Mouse (Mus musculus) kidney, postnatal 0 days (tissue): ENCODE measurements at regions not wholly inside any gene's neighbourhood (a gene's known extent, or its start where the extent isn't known, plus 50 kb on each side); places are given as distances from the start of the nearest gene placed in this dataset.

Experiments used
- ATAC-seq: fragments of 200-750 bp; cut with Nextera tagmentation; replicated peaks from 2 replicates; pipeline ENCODE4 v1.8.0; 2017; ENCODE audit warnings: low read depth, moderate number of reproducible peaks, moderate TSS enrichment, moderate library complexity; ENCODE audit not compliant: low FRiP score
- DNase-seq: peaks from one replicate; pipeline ENCODE4 v3.0.0-alpha.2; 2016; ENCODE audit warnings: low spot score
- H3K27ac ChIP-seq: fragments of 300-500 bp; sonication (generic); 2 replicates; pipeline ENCODE4 v1.5.1; 2014; ENCODE audit warnings: mild to moderate bottlenecking
- H3K27me3 ChIP-seq: fragments of 300-500 bp; sonication (generic); 2 replicates; pipeline ENCODE4 v1.6.1; 2014; ENCODE audit warnings: low read length, mixed read lengths; ENCODE audit not compliant: insufficient read depth
- H3K36me3 ChIP-seq: fragments of 300-500 bp; sonication (generic); 2 replicates; pipeline ENCODE4 v1.6.1; 2014; ENCODE audit warnings: low read length, mixed read lengths; ENCODE audit not compliant: insufficient read depth
- H3K4me1 ChIP-seq: fragments of 300-500 bp; sonication (generic); replicated peaks from 2 replicates; pipeline ENCODE4 v1.6.1; 2014; ENCODE audit warnings: antibody characterized with exemption, low read length, mixed read lengths; ENCODE audit not compliant: insufficient read depth
- H3K4me2 ChIP-seq: fragments of 300-500 bp; sonication (generic); 2 replicates; pipeline ENCODE4 v1.6.1; 2014; ENCODE audit warnings: mild to moderate bottlenecking, low read length, moderate library complexity, mixed read lengths
- H3K4me3 ChIP-seq: fragments of 300-500 bp; sonication (generic); replicated peaks from 2 replicates; pipeline ENCODE4 v1.5.1; 2014; ENCODE audit warnings: low read depth, low read length
- H3K9ac ChIP-seq: fragments of 300-500 bp; sonication (generic); 2 replicates; pipeline ENCODE4 v1.6.1; 2014; ENCODE audit warnings: low read depth, low read length
- H3K9me3 ChIP-seq: fragments of 300-500 bp; sonication (generic); replicated peaks from 2 replicates; pipeline ENCODE4 v1.6.1; 2016; ENCODE audit warnings: low read length, inconsistent platforms, mixed read lengths
- CTCF ChIP-seq: IDR thresholded peaks from 2 replicates; pipeline ENCODE4 v1.5.1; 2016; ENCODE audit warnings: antibody characterized with exemption, low read depth, mild to moderate bottlenecking, moderate library complexity
- WGBS: fragments of 180-500 bp; shearing (Covaris S2); extraction: QIAGEN DNeasy Blood & Tissue Kit; methylation state at CpG from one replicate; pipeline ENCODE4 v1.1.7; 2014; 5-methylcytosine and 5-hydroxymethylcytosine counted together

DNA sequence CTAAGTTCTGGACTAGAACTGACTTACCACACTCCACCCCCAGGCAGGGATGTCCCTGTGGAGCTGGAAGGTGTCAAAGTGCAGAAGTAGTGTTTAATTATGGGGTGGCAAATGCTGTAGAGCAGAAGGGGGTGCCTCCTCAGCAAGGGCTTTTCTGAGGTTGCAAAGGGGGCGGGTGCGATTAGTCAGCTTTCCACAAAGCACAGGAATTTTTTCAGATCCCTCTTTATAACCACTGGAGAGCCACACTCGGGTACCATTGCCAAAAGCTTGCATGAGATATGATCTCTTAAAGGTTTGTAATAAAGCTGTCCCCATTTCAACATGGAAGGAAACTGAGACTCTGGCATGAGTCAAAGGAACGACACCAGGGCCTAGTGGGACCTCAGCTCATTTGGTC, 381.7 kb downstream of the H2al1j start:
- no peaks in the 10 kb centered on the region for H3K36me3 ChIP-seq
- no peaks in the 10 kb centered on the region for H3K4me1 ChIP-seq
- H3K9ac ChIP-seq, result no peak overlapping the region
- no peak for ATAC-seq
- H3K27ac ChIP-seq, result no peak overlapping the region
- 71% methylated on average over 4 of the region's 4 CpGs for WGBS
- H3K27me3 ChIP-seq, result no peaks in the 10 kb centered on the region
- no peaks in the 10 kb centered on the region for H3K9me3 ChIP-seq
- no peak overlapping the region for H3K4me3 ChIP-seq
- no peak for TF ChIP-seq CTCF
- DNase-seq, result no peak
- no peak overlapping the region for H3K4me2 ChIP-seq

DNA sequence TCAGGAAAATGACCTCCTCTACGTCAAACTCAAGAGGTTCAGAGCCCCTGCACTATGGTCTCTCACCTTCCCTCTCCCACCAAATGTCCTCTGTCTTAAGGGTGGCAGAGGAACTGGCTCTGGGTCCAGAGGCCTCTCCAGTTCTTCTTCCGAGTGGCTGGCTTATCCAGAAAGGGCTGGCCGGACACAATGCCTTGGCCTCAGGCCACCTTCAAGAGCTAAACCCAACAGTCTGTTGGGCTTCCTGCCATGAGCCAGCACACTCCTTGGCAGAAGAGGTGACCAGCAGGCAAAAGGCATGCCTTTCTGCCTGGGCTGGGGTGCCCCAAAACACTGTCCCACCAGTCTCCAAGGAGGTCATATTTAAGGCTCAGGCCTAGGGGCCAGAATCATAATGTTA, 385.8 kb downstream of the H2al1j start:
- no peak for DNase-seq
- H3K27me3 ChIP-seq, result no peaks in the 10 kb centered on the region
- no peak overlapping the region for H3K9ac ChIP-seq
- no peaks in the 10 kb centered on the region for H3K36me3 ChIP-seq
- H3K9me3 ChIP-seq, result no peaks in the 10 kb centered on the region
- H3K4me3 ChIP-seq, result no peak overlapping the region
- no peak for TF ChIP-seq CTCF
- WGBS, result 89% methylated on average over 3 of the region's 3 CpGs
- H3K4me2 ChIP-seq, result no peak overlapping the region
- H3K4me1 ChIP-seq, result no peaks in the 10 kb centered on the region
- no peak for ATAC-seq
- no peak overlapping the region for H3K27ac ChIP-seq

DNA sequence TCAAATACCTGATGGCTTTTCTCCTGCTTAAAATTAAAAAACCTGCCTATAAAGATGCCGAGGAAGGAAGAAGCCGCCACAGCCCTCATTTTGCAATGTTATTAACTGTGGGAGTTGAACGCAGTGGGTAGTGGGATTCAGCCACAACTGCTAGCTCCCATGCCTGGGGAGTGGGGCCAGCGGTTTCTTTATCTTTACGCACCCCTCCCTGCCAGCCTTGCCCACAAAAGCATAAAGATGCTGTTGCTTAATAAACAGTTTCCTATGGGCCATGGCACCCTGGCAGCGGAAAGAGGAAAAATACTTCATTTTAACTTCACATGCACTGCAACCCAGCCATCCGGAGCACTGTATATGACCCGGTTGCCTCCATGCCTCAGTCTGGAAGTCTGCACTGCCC, 389.2 kb downstream of the H2al1j start:
- Histone ChIP-seq H3K27me3 (no peaks in the 10 kb centered on the region), H3K9ac (no peak overlapping the region), H3K4me2 (no peak overlapping the region), H3K4me3 (no peak overlapping the region), H3K4me1 (no peaks in the 10 kb centered on the region), H3K27ac (no peak overlapping the region), H3K9me3 (no peaks in the 10 kb centered on the region), H3K36me3 (no peaks in the 10 kb centered on the region)
- ATAC-seq, result no peak
- no peak for DNase-seq
- 77% methylated on average over 8 of the region's 8 CpGs for WGBS
- no peak for TF ChIP-seq CTCF

DNA sequence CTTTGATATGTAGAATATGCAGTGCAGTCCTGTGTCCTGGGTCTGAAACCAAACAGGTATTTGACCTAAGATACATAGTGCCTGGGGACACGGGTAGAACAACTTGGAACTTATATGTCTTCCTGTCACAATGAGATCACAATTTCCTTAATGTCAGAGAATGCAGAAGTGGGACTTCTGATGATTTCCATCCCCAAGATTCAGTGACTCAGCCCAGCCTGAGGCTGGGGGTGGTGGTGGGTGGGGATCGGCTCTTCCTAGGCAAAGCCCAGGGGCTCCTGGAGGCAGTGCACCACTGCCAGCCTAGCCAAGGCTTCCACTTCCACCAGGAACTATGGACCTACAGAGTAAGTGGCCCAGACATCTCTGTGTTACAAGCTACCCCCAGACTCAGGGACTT, 391.2 kb downstream of the H2al1j start:
- no peak overlapping the region for H3K4me2 ChIP-seq
- no peak for TF ChIP-seq CTCF
- H3K4me1 ChIP-seq, result no peaks in the 10 kb centered on the region
- ATAC-seq, result no peak
- no peaks in the 10 kb centered on the region for H3K27me3 ChIP-seq
- H3K27ac ChIP-seq, result no peak overlapping the region
- H3K9me3 ChIP-seq, result no peaks in the 10 kb centered on the region
- no peak overlapping the region for H3K9ac ChIP-seq
- DNase-seq, result no peak
- H3K36me3 ChIP-seq, result no peaks in the 10 kb centered on the region
- H3K4me3 ChIP-seq, result no peak overlapping the region
- whole genome bisulfite sequencing, result 93% methylated on average over 2 of the region's 2 CpGs

DNA sequence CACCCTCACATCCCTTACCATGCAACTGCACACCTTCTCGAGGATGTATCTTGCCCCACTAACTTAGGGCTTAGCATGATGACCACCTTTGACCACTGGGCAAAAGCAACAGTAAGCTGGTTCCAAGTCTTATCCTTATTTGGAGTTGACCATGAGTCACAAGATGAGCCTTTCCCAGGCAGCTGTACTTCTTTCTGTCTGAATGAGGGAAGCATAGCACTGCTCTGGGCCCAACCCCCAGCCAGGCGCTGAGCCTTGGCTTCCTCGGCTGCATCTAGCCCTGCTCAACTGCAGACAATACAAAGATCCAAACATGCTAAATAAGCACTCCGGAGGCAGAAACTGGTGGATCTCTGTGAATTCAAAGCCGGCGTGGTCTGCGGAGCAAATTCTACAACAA, 392.9 kb downstream of the H2al1j start:
- Histone ChIP-seq H3K27me3 (no peaks in the 10 kb centered on the region), H3K9ac (no peak overlapping the region), H3K9me3 (no peaks in the 10 kb centered on the region), H3K4me3 (no peak overlapping the region), H3K36me3 (no peaks in the 10 kb centered on the region), H3K27ac (no peak overlapping the region), H3K4me2 (no peak overlapping the region), H3K4me1 (no peaks in the 10 kb centered on the region)
- no peak for ATAC-seq
- peak; percentile 20 for DNase-seq
- WGBS, result 82% methylated on average over 7 of the region's 7 CpGs
- no peak for TF ChIP-seq CTCF

DNA sequence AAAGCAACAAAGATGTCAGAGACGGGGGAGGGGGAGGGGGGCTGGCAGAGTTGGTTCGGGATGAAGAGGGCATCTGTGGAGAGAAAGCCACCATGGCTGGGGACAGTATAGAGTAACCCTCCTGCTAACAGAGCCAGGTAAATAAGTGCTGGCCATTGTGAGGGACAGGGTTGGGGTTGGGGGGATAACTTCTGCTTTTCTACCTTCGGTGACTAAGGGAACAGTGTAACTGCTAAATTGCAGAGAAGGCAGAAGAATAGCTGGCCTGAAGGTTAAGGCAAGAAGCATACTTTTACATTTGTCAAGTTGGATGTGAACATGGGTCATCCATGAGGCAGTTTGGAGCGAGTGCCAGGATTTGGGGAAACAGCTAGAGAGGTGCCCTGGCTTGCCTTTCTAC, 395.1 kb downstream of the H2al1j start:
- TF ChIP-seq CTCF, result no peak
- DNase-seq (no peak), ATAC-seq (no peak)
- H3K4me2 ChIP-seq, result no peak overlapping the region
- no peaks in the 10 kb centered on the region for H3K36me3 ChIP-seq
- 0 out of 2 replicates have a peak, but pooled peaks cover 3% of the 10 kb centered on the region for H3K27me3 ChIP-seq
- H3K4me3 ChIP-seq, result no peak overlapping the region
- H3K9me3 ChIP-seq, result no peaks in the 10 kb centered on the region
- H3K9ac ChIP-seq, result no peak overlapping the region
- WGBS, result 71% methylated on average over 4 of the region's 4 CpGs
- no peaks in the 10 kb centered on the region for H3K4me1 ChIP-seq
- no peak overlapping the region for H3K27ac ChIP-seq

DNA sequence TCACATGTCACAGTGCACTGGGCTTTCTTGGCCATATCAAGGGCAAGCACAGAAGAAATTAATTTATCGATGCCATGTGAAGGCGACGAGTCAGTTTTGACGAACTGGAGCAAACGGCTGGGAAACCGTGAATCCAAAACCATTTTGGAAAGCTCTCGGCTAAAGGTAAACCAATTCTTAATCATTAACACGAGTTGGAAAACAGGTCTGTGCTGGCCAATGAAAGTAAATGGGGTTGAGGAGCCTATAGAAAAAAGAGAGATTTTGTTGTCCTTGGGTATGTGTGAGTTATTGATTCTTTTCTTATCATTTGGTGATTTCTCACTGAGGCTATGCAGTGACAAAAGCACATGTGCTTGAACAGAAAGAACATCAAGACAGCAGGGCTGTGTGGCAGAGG, 397.1 kb downstream of the H2al1j start:
- no peak overlapping the region for H3K4me3 ChIP-seq
- ATAC-seq (no peak), DNase-seq (no peak)
- no peak for TF ChIP-seq CTCF
- no peak overlapping the region for H3K9ac ChIP-seq
- 0 out of 2 replicates have a peak, but pooled peaks cover 3% of the 10 kb centered on the region for H3K27me3 ChIP-seq
- WGBS, result 80% methylated on average over 8 of the region's 8 CpGs
- no peaks in the 10 kb centered on the region for H3K9me3 ChIP-seq
- no peak overlapping the region for H3K4me2 ChIP-seq
- H3K27ac ChIP-seq, result no peak overlapping the region
- no peaks in the 10 kb centered on the region for H3K36me3 ChIP-seq
- no peaks in the 10 kb centered on the region for H3K4me1 ChIP-seq
